Mouse (Mus musculus): ENCODE measurements around the gene Atxn2.

DNA sequence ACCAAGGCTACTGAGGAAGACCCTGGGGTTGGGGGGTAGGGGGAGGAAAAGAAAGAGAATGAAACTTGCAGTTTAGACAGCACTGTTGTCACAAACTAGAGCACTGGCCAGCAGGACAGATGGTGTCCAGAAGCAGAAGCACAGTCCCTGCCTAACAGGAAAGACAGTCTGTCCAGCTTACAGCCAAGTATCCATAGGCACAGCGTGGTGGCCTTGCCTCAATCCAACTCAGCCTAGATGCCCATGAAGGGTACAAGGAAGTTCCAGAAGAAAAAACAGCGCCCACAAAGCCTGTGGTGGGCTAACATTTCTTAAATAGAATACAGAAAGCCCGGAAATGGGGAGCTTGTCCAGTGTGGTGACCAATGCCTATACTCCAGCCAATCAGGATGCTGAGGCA, 114.5 kb downstream of the Atxn2 start:
- TF ChIP-seq CTCF (conservative IDR thresholded peaks at IDR 0.05 in 1 of 2, IDR thresholded peaks at IDR 0.05 in 1 of 2; ENCODE audit: low read depth in 2 of 2, low read length in 2 of 2): no peak
- no peak for TF ChIP-seq E2F4 (IDR thresholded peaks at IDR 0.05; ENCODE audit: insufficient replicate concordance, low read depth, low read length)
- TF ChIP-seq ZKSCAN1 (IDR thresholded peaks at IDR 0.05; ENCODE audit: borderline replicate concordance, low read depth, low read length): no peak
- no peak for TF ChIP-seq ZMIZ1 (IDR thresholded peaks at IDR 0.05; ENCODE audit: low read depth, low read length)
- no peak for TF ChIP-seq UBTF (IDR thresholded peaks at IDR 0.05; ENCODE audit: low read depth, low read length)
- no peak for TF ChIP-seq POLR2A (IDR thresholded peaks at IDR 0.05; ENCODE audit: low read depth, low read length)
- TF ChIP-seq RAD21 (IDR thresholded peaks at IDR 0.05; ENCODE audit: low read depth, low read length): no peak
- TF ChIP-seq MAX (IDR thresholded peaks at IDR 0.05; ENCODE audit: low read length): no peak
- TF ChIP-seq POLR2AphosphoS2 (IDR thresholded peaks at IDR 0.05; ENCODE audit: low read depth, low read length): no peak
- no peak for TF ChIP-seq ZC3H11A (IDR thresholded peaks at IDR 0.05; ENCODE audit: low read depth, low read length)
- no peak for TF ChIP-seq CHD1 (IDR thresholded peaks at IDR 0.05; ENCODE audit: low read depth, low read length)

All from CH12.LX (cell line).